Mouse (Mus musculus) bone marrow, adult 2 months (tissue): Measurements from ENCODE around the gene Lmntd1. TPM values are rescaled to one million over a fixed set of nuclear protein-coding genes. Genes with fewer than 3 reads are reported as not detected.

Source experiments
- H3K27ac ChIP-seq: fragments of 200-500 bp; 2 replicates; pipeline ENCODE4 v1.5.1; 2012; ENCODE audit warnings: low read depth, mild to moderate bottlenecking, control low read depth, inconsistent platforms, low read length; ENCODE audit not compliant: control insufficient read depth, poor library complexity, insufficient read depth
- H3K4me1 ChIP-seq: fragments of 200-500 bp; 2 replicates; pipeline ENCODE4 v1.6.1; 2011; ENCODE audit warnings: low read length; ENCODE audit not compliant: control insufficient read depth, insufficient read depth
- H3K4me3 ChIP-seq: fragments of 200-500 bp; replicated peaks from 2 replicates; pipeline ENCODE3; 2011; ENCODE audit warnings: mild to moderate bottlenecking, low read depth, low read length, control low read depth; ENCODE audit not compliant: control insufficient read depth
- CTCF ChIP-seq: fragments of 200-500 bp; IDR thresholded peaks from 2 replicates; pipeline ENCODE4 v1.5.1; 2011; ENCODE audit warnings: low read length, control low read depth; ENCODE audit not compliant: control insufficient read depth, insufficient read depth
- POLR2A ChIP-seq: fragments of 200-500 bp; IDR thresholded peaks from 2 replicates; pipeline ENCODE4 v1.6.1; 2011; ENCODE audit warnings: low read depth, mild to moderate bottlenecking, control low read depth, low read length, borderline replicate concordance; ENCODE audit not compliant: control insufficient read depth
- whole genome bisulfite sequencing: fragments of 180-500 bp; shearing (Covaris S2); methylation state at CpG from one replicate; pipeline ENCODE4 v1.1.7; 2018; 5-methylcytosine and 5-hydroxymethylcytosine counted together
- polyA plus RNA-seq: library from polyadenylated mRNA; stranded (reverse); fragments of >200 nt; gene quantifications from 2 replicates; pipeline ENCODE4 v1.2.4, GENCODE M21; 2011; ENCODE audit warnings: low replicate concordance; ENCODE audit not compliant: missing spikeins, insufficient read depth, insufficient read length

Gene Lmntd1
- polyA plus RNA-seq, 1 experiment: not detected

DNA sequence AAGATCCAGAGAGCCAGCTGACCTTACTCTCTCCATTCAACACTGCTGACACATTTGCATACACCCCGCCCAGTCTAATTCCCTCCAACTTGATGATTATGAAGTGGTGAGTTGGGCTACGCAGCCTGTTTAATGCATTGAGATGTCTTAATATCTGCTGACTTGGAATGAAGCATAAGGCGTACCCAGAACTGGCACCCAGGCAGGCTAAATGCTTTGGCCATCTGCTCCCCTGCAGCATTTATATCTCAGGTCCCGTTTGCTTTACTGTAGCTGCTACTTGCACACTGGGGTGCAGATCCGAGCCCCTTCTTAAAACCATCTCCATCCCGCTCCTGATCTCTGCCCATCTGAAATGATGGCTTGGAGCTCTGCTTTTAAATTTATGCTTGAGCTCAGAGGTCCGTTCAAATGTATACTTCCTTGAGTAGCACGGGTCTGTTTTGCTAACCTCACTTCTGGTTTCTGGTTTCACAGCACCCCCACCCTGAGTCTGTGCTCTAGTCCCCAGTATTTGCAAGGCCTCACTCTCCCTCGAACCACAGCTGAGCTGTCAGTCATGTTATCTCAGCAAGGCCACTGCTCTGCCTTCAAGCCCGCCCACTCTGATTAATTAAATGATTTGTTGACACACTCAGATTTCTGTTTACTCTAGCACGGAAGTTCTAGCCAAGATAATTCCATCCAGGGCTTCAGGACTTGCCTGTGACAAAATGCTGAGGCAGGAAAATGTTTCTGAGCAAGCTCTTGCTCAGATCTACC is 15.1 kb downstream of the Lmntd1 start:
- 49% methylated on average over 11 of the region's 11 CpGs for WGBS
- Histone ChIP-seq H3K4me1 (no peaks in the 10 kb centered on the region), H3K4me3 (no peak overlapping the region), H3K27ac (no peak overlapping the region)
- TF ChIP-seq CTCF: no peak
- TF ChIP-seq POLR2A: no peak

DNA sequence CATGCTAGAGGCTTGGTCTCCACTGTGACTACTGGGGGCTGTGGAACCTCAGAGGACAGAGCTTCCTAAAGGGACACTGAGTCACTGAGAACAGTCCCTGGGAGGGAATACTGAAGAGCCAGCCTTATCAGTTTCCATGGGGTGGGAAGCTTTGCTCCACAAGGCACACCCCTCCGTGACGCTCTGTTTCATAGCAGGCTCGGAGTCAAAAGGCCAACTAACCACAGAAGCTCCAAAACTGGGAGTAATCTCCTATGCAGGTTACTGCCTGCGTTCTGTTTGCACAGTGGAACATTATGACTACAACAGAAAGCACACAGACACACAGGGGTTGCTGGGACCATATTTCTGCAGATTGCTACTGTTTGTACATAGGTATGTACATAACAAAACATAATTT is 18.2 kb downstream of the Lmntd1 start:
- H3K27ac ChIP-seq: no peak overlapping the region
- WGBS: 76% methylated on average over 4 of the region's 4 CpGs
- H3K4me3 ChIP-seq: no peak overlapping the region
- TF ChIP-seq POLR2A (no peak), CTCF (no peak)
- no peaks in the 10 kb centered on the region for H3K4me1 ChIP-seq

- TF ChIP-seq POLR2A (no peak), CTCF (no peak)
- no peaks in the 10 kb centered on the region for H3K4me1 ChIP-seq
- H3K4me3 ChIP-seq: no peak overlapping the region
- H3K27ac ChIP-seq: no peak overlapping the region
- 72% methylated on average over 7 of the region's 7 CpGs for WGBS
These were observed 20.1 kb downstream of the Lmntd1 start for GRCm38 (mm10) chr6:145593991-145594390.

DNA sequence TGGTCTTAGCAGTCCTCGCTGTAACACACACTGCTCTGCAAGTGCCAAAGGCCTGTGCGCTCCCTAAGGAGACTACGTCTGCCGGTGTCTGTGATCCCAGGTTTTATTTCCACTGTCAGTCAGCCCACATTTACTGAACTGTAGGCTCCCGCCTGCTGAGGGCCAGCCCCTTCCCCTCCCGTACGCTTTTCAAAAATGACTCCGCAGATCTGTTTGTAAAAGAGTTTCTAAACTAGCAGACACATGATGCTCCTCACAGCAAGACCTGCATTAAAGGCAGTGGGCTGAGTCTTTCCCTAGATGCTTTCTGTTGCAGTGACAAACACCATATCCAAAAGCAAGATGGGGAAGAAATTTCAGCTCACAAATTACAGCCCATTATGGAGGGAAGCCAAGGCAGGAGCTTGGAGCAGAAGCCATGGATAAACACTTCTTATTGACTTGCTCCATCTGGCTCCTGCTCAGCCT is 21.6 kb downstream of the Lmntd1 start:
- WGBS: 81% methylated on average over 8 of the region's 8 CpGs
- TF ChIP-seq POLR2A: no peak
- Histone ChIP-seq H3K4me3 (no peak overlapping the region), H3K4me1 (no peaks in the 10 kb centered on the region), H3K27ac (no peak overlapping the region)

DNA sequence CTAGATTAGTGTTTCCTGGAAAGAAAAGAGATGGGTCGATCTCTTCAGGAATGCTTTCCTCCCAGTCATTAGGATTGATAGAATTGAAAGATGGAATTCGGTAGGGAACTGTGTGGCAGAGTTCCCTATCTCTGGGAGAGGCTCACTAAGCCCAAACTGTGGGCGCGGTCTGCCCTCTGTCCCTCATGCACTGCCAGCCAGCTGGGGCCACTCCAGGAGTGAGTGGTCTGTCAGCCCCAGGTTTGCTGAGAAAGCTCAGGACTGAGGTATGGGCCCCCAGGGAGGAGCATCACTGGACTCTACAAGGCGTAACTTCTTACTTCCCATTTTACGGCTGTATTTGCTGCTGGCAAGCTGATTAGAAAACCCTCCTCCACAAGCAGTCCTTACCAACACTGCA is 22.1 kb downstream of the Lmntd1 start:
- Histone ChIP-seq H3K4me3 (no peak overlapping the region), H3K27ac (no peak overlapping the region), H3K4me1 (no peaks in the 10 kb centered on the region)
- TF ChIP-seq CTCF (no peak), POLR2A (no peak)
- WGBS: 65% methylated on average over 6 of the region's 6 CpGs

- no peak overlapping the region for H3K4me3 ChIP-seq
- no peak for TF ChIP-seq CTCF
- TF ChIP-seq POLR2A: no peak
- 88% methylated on average over 1 of the region's 1 CpGs for WGBS
- H3K4me1 ChIP-seq: no peaks in the 10 kb centered on the region
- no peak overlapping the region for H3K27ac ChIP-seq
These were observed 22.5 kb downstream of the Lmntd1 start for GRCm38 (mm10) chr6:145591578-145591977.

DNA sequence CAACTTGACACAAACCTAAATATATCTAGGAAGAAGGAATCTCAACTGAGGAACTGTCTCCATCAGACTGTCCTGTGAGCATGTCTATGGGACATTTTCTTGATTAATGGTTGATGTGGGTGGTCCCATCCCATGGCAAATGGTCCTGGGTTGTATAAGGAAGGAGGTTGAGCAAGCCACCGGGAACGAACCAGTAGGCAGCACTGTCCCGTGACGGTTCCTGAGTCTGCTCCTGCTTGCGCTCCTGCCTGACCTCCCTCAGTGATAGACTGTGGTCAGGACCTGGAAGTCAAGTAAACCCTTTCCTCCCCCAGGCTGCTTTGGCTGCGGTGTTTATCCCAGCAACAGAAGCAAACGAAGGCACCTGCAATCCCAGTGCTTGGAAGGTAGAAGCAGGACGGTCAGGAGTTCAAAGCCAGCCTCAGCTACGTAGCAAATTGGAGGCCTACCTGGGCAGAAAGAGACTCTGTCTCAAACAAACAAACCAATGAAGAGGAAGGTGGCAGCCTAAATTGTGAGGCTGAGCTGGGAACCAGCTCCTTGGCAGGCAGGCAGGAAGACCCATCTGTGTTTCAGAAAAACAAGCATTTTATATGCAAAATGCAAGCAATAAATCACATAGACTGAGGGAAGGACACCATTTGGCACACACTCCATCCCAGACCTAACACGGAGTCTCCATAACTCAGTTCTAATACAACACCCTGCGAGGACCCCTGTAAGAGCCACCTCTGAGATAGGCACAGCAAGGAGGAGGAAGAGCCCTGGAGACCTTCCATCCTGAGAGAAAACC is 23.4 kb downstream of the Lmntd1 start:
- Histone ChIP-seq H3K4me1 (no peaks in the 10 kb centered on the region), H3K4me3 (no peak overlapping the region), H3K27ac (no peak overlapping the region)
- TF ChIP-seq CTCF: no peak
- TF ChIP-seq POLR2A: no peak
- 81% methylated on average over 11 of the region's 11 CpGs for WGBS
